Mouse (Mus musculus) left cerebral cortex, adult 2 months (tissue): ENCODE results near the gene Arxes1. TPM values are rescaled to one million over a fixed set of nuclear protein-coding genes. Genes with fewer than 3 reads are reported as not detected.
"Not testable (repeated sequence)": the region's sequence is repeated elsewhere in the genome, so short reads cannot be mapped to it uniquely, and the experiment has no call there.

Source experiments
- DNase-seq, 2 experiments: peaks; one replicate each; pipeline ENCODE4 v3.0.0; 2021 to 2022; ENCODE audit warnings: low spot score in 2 of 2, mixed read lengths in 1 of 2; ENCODE audit errors: extremely low spot score in 1 of 2
- H3K27ac ChIP-seq: fragments of 200-600 bp; 2 replicates; pipeline ENCODE4 v1.8.1; 2022
- H3K4me3 ChIP-seq: fragments of 200-600 bp; 2 replicates; pipeline ENCODE4 v1.8.1; 2022
- CTCF ChIP-seq: fragments of 200-600 bp; IDR thresholded peaks from 2 replicates; pipeline ENCODE4 v1.8.1; 2022; ENCODE audit warnings: antibody characterized with exemption, mild to moderate bottlenecking, moderate library complexity
- intact Hi-C: fragments of 180-260 bp; cut with DNase I; formaldehyde crosslinking; loops from one replicate; pipeline ENCODE4 v1.15.1; 2025
- total RNA-seq, 2 experiments: library from RNA; stranded (reverse); gene quantifications; 2 replicates each; pipeline ENCODE4 v1.2.3; 2021

The Arxes1 gene
- total RNA-seq, 2 experiments from 2014 or later, result 29.3 to 31.6 TPM

- DNase-seq, result no peak
- no peak for TF ChIP-seq CTCF
- Histone ChIP-seq H3K27ac (no peak overlapping the region), H3K4me3 (no peak overlapping the region)
- intact Hi-C loops, result no loop called here
Measured at GRCm38 (mm10) chrX:136051219-136051618, 18.1 kb downstream of the Arxes1 start.

DNA sequence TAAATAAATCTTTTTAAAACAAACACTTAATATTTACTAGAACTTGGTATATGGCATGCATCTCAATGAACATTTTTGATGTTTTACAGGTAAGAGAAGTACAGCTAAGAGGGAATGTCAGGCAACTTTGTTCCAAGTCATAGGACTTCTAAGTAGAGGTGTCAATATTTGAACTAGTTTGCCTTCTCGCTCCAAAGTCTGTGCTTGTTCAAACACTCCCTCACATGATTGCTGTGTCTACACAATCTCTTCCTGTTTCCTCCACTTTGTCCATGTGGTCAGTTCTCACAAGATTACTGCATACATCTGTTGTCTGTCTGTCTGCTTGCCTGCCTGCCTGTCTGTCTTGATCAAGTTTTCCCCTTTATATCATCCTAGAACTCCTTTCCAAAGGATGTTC lies 27.5 kb downstream of the Arxes1 start:
- Histone ChIP-seq H3K4me3 (no peak overlapping the region), H3K27ac (no peak overlapping the region)
- no peak for TF ChIP-seq CTCF
- intact Hi-C loops, result no loop called here
- no peak for DNase-seq

GRCm38 (mm10) chrX:136067201-136067991 lies 34.2 kb downstream of the Arxes1 start:
- intact Hi-C loops, result loop anchor here (5.0 kb wide), 1 partner anchor 40 kb away; no protein-coding TSS in a partner anchor
- peak; percentile 38 for TF ChIP-seq CTCF
- not testable (repeated sequence) for DNase-seq
- 0 out of 2 replicates have a peak overlapping the region, but pooled peaks have one; percentile 17 for H3K27ac ChIP-seq
- peak overlapping the region; percentile 47 for H3K4me3 ChIP-seq

DNA sequence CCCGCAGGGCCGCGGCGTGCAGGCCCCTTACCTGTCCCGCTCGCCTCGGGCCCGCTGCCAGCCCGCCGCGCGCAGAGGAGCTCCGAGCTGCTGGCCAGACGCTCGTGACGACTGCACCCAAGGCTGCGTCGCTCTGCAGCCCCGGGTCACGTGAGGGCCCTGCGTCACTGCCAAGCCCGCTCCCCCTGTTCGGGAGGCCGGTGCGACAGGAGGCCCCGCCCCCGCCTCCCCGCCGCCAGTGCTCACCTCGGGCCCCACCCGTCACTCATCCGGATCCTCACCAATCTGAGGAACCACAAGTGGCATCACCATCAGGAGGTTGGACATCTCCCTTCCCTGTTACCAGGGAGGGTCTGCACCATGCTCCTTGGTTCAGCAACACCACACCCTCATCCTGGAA lies 34.9 kb downstream of the Arxes1 start, which contains the start of gene Bex2:
TSS of gene Bex2 (minus strand) at position 217 of the 400 bp plus-strand sequence.
- DNase-seq, result peak; percentile 10 to 41
- Histone ChIP-seq H3K27ac (peak within 1 kb of the TSS; percentile 32), H3K4me3 (peak within 1 kb of the TSS; percentile 47)
- intact Hi-C loops, result loop anchor here (5.0 kb wide), 1 partner anchor 39 kb away; no protein-coding TSS in a partner anchor

Other genes with a start within 250 kb of the Arxes1 start
- gene Bhlhb9, start 235.8 kb upstream of the Arxes1 start, total RNA-seq, result 10 to 100 TPM; 68.8 to 69.9 TPM
- 100 to 1,000 TPM; 176 to 226 TPM for gene Gprasp2, start 194.3 kb upstream of the Arxes1 start, total RNA-seq
- gene Arxes2, start 39.5 kb upstream of the Arxes1 start, total RNA-seq, result 10 to 100 TPM; 59.2 to 73.2 TPM
- gene Bex2, start 34.9 kb downstream of the Arxes1 start, total RNA-seq, result 100 to 1,000 TPM; 346 to 347 TPM
- not detected for gene Nxf3, start 51.9 kb downstream of the Arxes1 start, total RNA-seq
- 10 to 100 TPM; 16.8 to 17.3 TPM for gene Bex4, start 105.6 kb downstream of the Arxes1 start, total RNA-seq
- gene Tceal8, start 139.0 kb downstream of the Arxes1 start, total RNA-seq, result 10 to 100 TPM; 30.8 to 39.2 TPM
- 100 to 1,000 TPM in 1 of 2 experiments, 10 to 100 TPM in 1; 99.1 to 155 TPM for gene Tceal5, start 170.5 kb downstream of the Arxes1 start, total RNA-seq
- 1 to 10 TPM; 2.2 to 2.9 TPM for gene Tceal7, start 181.4 kb downstream of the Arxes1 start, total RNA-seq
- gene Bex1, start 182.1 kb downstream of the Arxes1 start, total RNA-seq, result 10 to 100 TPM; 86.5 to 89.7 TPM
- gene Tceal9, start 211.7 kb downstream of the Arxes1 start, total RNA-seq, result 100 to 1,000 TPM; 124 to 129 TPM
- 100 to 1,000 TPM; 276 to 281 TPM for gene Bex3, start 236.9 kb downstream of the Arxes1 start, total RNA-seq